Mouse (Mus musculus): ENCODE data around the gene Fam196b.

- no peak for TF ChIP-seq POLR2A (IDR thresholded peaks at IDR 0.05; ENCODE audit: extremely low read depth, insufficient read depth, low read length)
- no peak for TF ChIP-seq CTCF (IDR thresholded peaks at IDR 0.05; ENCODE audit: low read depth, low read length)
Measured at GRCm38 (mm10) chr11:34315383-34315782, 761 bp downstream of the Fam196b start.

Measured in liver, adult 2 months (tissue).